Mouse (Mus musculus): ENCODE measurements around the gene Olfr1008.
"Not testable (repeated sequence)": the region's sequence is repeated elsewhere in the genome, so short reads cannot be mapped to it uniquely, and the experiment has no call there.

The Olfr1008 gene

DNA sequence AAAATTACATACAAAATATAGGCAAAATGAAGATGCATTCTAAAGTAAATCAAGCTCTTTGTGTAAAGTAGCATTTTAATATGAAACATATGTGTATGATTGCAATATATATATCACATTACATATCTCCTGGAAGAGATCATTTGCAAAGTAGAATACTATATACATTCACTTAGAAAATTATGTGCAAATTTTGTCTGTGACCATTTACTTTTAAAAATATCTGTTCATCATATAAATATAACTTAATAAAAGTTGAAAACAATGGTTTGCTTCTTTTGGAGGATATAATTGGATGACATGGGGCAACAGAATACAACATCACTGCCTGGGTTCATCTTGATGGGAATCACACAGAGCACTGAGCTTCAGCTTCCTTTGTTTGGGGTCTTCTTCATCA, at the start of gene Olfr1008:
Olfr1008 (plus strand) TSS at position 301 of the 400 bp plus-strand sequence.
- no peak for DNase-seq (ENCODE audit: extremely low read depth, low read depth, low spot score)

DNA sequence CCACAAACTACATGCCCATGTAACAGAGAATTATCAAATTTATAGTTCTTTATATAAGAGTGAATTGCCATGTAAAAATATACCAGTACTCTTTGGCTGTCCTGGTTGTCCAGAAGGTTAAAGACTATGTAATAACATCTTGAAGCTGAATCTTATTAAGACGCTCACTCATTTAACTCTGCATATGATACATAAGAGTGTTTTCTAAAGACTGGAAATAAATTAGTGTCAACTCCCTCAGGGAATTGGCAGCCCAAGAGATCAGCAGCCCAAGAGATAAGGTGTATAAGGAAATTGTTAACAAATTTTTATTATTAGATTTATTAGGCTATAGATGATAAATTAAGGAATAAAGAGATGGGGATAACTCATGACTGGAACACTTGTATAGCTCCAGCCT, 38.6 kb upstream of the Olfr1008 start, which contains the start of gene Olfr1002:
Olfr1002 (minus strand) TSS at position 101 of the 400 bp plus-strand sequence.
- DNase-seq (ENCODE audit: extremely low read depth, low read depth, low spot score): no peak

DNA sequence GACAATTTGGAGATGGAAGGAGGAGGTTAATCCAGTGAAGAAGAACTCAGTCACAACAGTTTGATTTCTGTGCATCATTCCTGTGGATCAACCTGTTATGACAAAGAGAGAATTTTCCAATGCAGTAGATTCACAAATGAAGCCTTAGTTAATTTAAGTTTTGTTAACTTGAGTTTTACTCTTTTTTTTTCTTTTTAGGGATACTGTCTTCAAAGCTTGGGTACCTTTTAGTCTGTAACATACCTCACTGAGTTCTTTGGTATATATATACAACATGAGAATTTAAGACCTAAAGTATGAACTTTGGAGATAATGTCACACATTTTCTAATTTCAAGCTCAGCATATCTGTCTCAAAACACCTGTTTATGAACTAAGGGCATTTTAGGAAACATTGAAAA, 24.9 kb upstream of the Olfr1008 start, which contains the start of gene Olfr154:
Olfr154 (minus strand) TSS at position 101 of the 400 bp plus-strand sequence.
- DNase-seq (ENCODE audit: extremely low read depth, low read depth, low spot score): not testable (repeated sequence)

DNA sequence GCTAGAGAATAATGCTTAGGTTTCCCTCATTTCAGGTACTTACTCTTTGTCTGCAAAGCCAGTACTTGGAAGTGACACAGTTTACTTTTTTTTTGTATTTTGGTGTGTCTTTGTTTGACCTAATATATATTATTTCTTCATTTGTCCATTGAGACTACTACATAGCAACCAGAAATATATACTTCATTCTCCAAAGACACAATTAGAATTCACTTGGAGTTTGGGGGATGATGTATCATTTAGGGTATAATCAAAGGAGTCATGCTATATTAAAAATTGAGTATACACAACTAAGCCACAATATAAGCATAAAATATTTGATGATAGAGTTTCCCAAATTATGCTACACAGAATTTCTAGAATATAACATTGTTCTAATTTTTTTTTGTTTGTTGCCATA, 10.6 kb upstream of the Olfr1008 start, which contains the start of gene Olfr1006:
Olfr1006 (minus strand) TSS at position 101 of the 400 bp plus-strand sequence.
- no peak for DNase-seq (ENCODE audit: extremely low read depth, low read depth, low spot score)

DNA sequence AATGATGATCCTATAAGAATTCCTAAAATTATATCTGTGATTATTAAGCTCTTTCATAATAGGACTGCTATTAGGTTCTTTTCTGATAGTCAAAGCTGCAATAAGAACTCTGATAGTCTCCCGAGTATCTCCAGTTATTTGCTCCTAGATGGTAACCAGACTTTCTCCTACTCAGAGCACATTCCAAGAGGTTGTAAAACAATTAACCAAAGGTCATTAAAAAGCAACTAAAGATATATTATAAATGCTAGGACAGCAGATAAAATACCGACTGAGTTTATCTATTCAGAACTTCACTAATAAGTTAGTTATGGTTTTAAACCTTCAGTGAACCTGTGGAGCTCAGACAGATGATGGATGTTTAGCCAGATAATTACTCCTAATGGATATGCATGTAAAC, 21.4 kb downstream of the Olfr1008 start:
- DNase-seq (ENCODE audit: extremely low read depth, low read depth, low spot score): not testable (repeated sequence)

DNA sequence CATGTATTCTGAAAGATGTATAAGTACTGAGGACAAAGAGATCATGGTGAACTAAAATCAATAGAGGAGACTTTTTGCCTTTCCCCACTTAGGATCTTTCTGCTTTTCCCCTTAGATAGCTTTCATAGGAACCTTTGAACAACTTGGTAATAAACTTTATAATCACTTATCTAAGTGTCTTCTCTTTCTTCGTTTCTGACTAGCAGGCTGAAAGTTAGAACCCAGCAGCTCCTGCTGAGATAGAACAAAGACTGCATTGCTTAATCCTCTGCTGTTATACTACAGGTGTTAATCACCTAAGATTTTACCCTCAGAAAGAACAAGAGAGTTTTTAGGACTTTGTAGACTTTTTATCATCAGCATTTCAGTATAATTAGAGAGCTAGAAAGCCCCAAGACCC, 21.9 kb downstream of the Olfr1008 start:
- no peak for DNase-seq (ENCODE audit: extremely low read depth, low read depth, low spot score)

DNA sequence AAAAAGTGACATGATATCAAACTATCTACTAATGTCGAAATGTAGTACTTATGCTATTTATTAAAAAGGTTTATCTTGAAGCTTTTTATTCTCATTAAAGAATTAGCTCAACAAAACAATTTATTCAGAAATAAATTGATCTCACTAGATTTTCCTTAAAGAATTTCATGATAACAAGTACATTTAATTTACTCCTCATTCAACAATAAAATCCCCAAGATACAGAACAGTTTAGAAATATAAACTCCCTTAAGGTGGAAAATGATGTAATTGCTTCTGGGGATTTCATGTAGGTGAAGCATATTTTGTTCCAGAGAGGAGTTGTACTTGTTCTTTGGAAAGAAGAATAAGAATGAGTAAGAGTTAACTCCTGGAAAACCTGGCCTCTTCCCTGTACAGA, 25.9 kb downstream of the Olfr1008 start, which contains the start of gene Olfr1009:
Olfr1009 (plus strand) TSS at position 301 of the 400 bp plus-strand sequence.
- DNase-seq (ENCODE audit: extremely low read depth, low read depth, low spot score): no peak

DNA sequence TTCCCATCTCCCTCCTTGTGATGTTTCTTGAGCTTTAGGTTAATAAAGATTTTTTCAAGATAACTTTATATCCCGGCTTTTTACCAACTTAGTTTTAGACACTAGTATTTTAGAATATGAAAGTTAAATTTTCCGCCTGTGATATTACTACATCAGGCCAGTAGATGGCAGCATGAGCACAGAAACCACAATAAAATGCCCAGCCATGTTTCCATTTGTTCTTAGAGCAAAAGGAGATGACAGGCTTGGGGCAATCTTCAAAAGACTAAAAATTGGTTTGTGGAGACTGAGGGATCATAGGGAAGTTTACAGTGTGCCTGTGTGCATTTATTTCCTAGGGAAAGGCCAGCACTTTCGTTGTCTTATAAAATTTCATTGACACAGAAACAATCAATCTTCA, 36.6 kb downstream of the Olfr1008 start:
- DNase-seq (ENCODE audit: extremely low read depth, low read depth, low spot score): no peak

Data from fat pad, adult 2 months (tissue).